Mouse (Mus musculus): ENCODE data around the gene Mtnr1b. TPM values are rescaled to one million over a fixed set of nuclear protein-coding genes. Genes with fewer than 3 reads are reported as not detected.
A peak's percentile ranks its signal among the peaks of the same experiment; 100 is the strongest.

The Mtnr1b gene
- polyA plus RNA-seq, 1 experiment from 2014 or later = not detected

GRCm38 (mm10) chr9:15786610-15787009, 87.7 kb downstream of the Mtnr1b start:
- ATAC-seq (ENCODE audit: low FRiP score) = no peak

GRCm38 (mm10) chr9:15786192-15786591, 88.2 kb downstream of the Mtnr1b start:
- WGBS = 82% methylated on average over 3 of the region's 3 CpGs

More at GRCm38 (mm10) chr9:15786610-15787009, 87.7 kb downstream of the Mtnr1b start:
- 76% methylated on average over 2 of the region's 2 CpGs for WGBS
- Histone ChIP-seq H3K9ac (no peak overlapping the region), H3K36me3 (no peaks in the 10 kb centered on the region), H3K4me3 (no peak overlapping the region), H3K27me3 (no peaks in the 10 kb centered on the region), H3K27ac (no peak overlapping the region), H3K4me1 (no peaks in the 10 kb centered on the region), H3K9me3 (replicated peaks) (no peaks in the 10 kb centered on the region), H3K4me2 (replicated peaks) (no peak overlapping the region)

GRCm38 (mm10) chr9:15781936-15782335, 92.4 kb downstream of the Mtnr1b start:
- no peaks in the 10 kb centered on the region for H3K4me1 ChIP-seq
- no peak overlapping the region for H3K4me2 ChIP-seq (replicated peaks)
- H3K4me3 ChIP-seq = no peak overlapping the region
- H3K27ac ChIP-seq = no peak overlapping the region
- no peak overlapping the region for H3K9ac ChIP-seq
- WGBS = 66% methylated on average over 4 of the region's 4 CpGs
- ATAC-seq (ENCODE audit: low FRiP score) = no peak
- H3K36me3 ChIP-seq = no peaks in the 10 kb centered on the region
- no peaks in the 10 kb centered on the region for H3K27me3 ChIP-seq
- H3K9me3 ChIP-seq (replicated peaks) = no peaks in the 10 kb centered on the region

More at GRCm38 (mm10) chr9:15786192-15786591, 88.2 kb downstream of the Mtnr1b start:
- Histone ChIP-seq H3K27me3 (no peaks in the 10 kb centered on the region), H3K27ac (no peak overlapping the region), H3K9ac (no peak overlapping the region), H3K4me3 (no peak overlapping the region), H3K36me3 (no peaks in the 10 kb centered on the region), H3K4me1 (no peaks in the 10 kb centered on the region), H3K9me3 (replicated peaks) (no peaks in the 10 kb centered on the region), H3K4me2 (replicated peaks) (no peak overlapping the region)
- no peak for ATAC-seq (ENCODE audit: low FRiP score)

GRCm38 (mm10) chr9:15774911-15775310, 99.4 kb downstream of the Mtnr1b start:
- H3K36me3 ChIP-seq = no peaks in the 10 kb centered on the region
- no peak overlapping the region for H3K4me3 ChIP-seq
- H3K9ac ChIP-seq = no peak overlapping the region
- H3K27me3 ChIP-seq = no peaks in the 10 kb centered on the region
- WGBS = 66% methylated on average over 1 of the region's 1 CpGs
- H3K27ac ChIP-seq = no peak overlapping the region
- ATAC-seq (ENCODE audit: low FRiP score) = 0 out of 2 replicates have a peak, but pooled peaks have one; percentile 33
- H3K4me2 ChIP-seq (replicated peaks) = no peak overlapping the region
- H3K9me3 ChIP-seq (replicated peaks) = no peaks in the 10 kb centered on the region
- no peaks in the 10 kb centered on the region for H3K4me1 ChIP-seq

Other genes starting within 250 kb of the Mtnr1b start
- 3.5 and 4.0 TPM in 2 replicates for gene Deup1, start 246.6 kb downstream of the Mtnr1b start, polyA plus RNA-seq (2016; fragmentation: Nextera tagmentation; extraction: Ambion mirVana)
- 23.6 and 24.4 TPM in 2 replicates for gene Slc36a4, start 164.8 kb downstream of the Mtnr1b start, polyA plus RNA-seq (2016; fragmentation: Nextera tagmentation; extraction: Ambion mirVana)

Data from hindbrain, embryonic 12.5 days (tissue).